Mouse (Mus musculus): ENCODE data around the gene Lrp4.

GRCm38 (mm10) chr2:91457259-91457655 lies at the start of gene Lrp4:
- TF ChIP-seq CTCF (IDR thresholded peaks at IDR 0.05; ENCODE audit: low read depth) (no peak), EP300 (IDR thresholded peaks at IDR 0.05; ENCODE audit: low read depth) (no peak)

Data from liver, embryonic 14.5 days (tissue).